Mouse (Mus musculus) right cerebral cortex, adult 2 months (tissue): ENCODE results near the gene Akr1b7.

Experiments
- DNase-seq, 2 experiments: peaks; one replicate each; pipeline ENCODE4 v3.0.0; 2021 to 2022; ENCODE audit warnings: low spot score in 2 of 2

Gene Akr1b7

GRCm38 (mm10) chr6:34439006-34439405 is 26.9 kb downstream of the Akr1b7 start:
- no peak for DNase-seq

GRCm38 (mm10) chr6:34441556-34442257 is 29.6 kb downstream of the Akr1b7 start:
- DNase-seq = peak in 1 of 2 experiments; percentile 13

GRCm38 (mm10) chr6:34443791-34444190 is 31.7 kb downstream of the Akr1b7 start:
- DNase-seq = no peak

GRCm38 (mm10) chr6:34447961-34448360 is 35.8 kb downstream of the Akr1b7 start:
- peak; percentile 85 for DNase-seq

GRCm38 (mm10) chr6:34448696-34449095 is 36.6 kb downstream of the Akr1b7 start:
- DNase-seq = no peak

GRCm38 (mm10) chr6:34452963-34453770 is 41.0 kb downstream of the Akr1b7 start:
- DNase-seq = no peak

- no peak for DNase-seq
These were observed 47.3 kb downstream of the Akr1b7 start for GRCm38 (mm10) chr6:34459456-34459855.

GRCm38 (mm10) chr6:34460651-34461050 is 48.5 kb downstream of the Akr1b7 start:
- no peak for DNase-seq

- no peak for DNase-seq
These were observed 51.4 kb downstream of the Akr1b7 start for GRCm38 (mm10) chr6:34463582-34463981.

- no peak for DNase-seq
These were observed 59.4 kb downstream of the Akr1b7 start for GRCm38 (mm10) chr6:34471434-34472110.
